Mouse (Mus musculus): ENCODE results near the gene Gm10645. TPM values are rescaled to one million over a fixed set of nuclear protein-coding genes. Genes with fewer than 3 reads are reported as not detected.

Gm10645 gene
- polyA plus RNA-seq, 1 experiment, result 1.6 TPM

DNA sequence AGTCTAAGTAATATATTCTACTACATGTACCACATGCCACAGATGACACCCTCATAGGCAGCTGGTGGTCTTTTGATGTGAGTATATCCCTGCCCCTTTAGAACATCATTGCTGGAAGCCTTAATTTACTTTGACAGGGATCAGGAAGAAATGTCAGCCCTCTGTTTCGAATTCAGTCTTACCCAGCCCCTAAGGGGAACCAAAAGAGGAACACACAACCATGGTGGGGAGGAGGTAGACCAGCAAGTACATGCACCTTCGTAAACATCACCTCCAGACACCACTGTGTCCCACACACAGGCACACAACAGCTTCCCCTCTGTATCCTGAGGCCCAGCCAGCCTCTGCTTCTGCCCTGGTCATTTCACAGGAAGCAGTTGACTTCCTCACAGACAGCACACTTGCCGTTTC is 25.3 kb downstream of the Gm10645 start:
- DNase-seq (ENCODE audit: low read depth), result no peak
- TF ChIP-seq CTCF (IDR thresholded peaks at IDR 0.05; ENCODE audit: borderline replicate concordance, extremely low read depth, insufficient read depth, insufficient read length), result no peak
- TF ChIP-seq POLR2A (IDR thresholded peaks at IDR 0.05; ENCODE audit: borderline replicate concordance, extremely low read depth, insufficient read depth, insufficient read length, poor library complexity, severe bottlenecking), result no peak

DNA sequence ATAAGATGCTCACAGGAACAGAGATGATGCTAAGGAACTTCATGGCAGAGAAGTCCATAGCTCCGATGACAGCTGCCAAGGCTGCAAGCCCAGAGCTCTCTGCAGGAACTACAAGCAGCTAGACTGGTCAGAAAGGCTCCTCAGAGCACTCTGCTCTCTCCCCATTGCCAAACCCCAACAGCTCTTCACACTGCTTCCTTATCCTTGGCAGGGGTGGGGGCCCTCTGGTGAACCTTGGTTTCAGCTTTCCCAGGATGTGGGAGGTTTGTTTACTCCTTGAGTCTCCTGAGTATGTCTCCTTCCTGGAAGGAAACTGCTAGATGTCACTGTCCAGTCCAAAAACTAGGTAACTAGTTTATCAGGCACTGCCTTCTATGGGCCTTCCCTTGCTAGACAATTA is 25.9 kb downstream of the Gm10645 start:
- TF ChIP-seq CTCF (IDR thresholded peaks at IDR 0.05; ENCODE audit: borderline replicate concordance, extremely low read depth, insufficient read depth, insufficient read length) (no peak), POLR2A (IDR thresholded peaks at IDR 0.05; ENCODE audit: borderline replicate concordance, extremely low read depth, insufficient read depth, insufficient read length, poor library complexity, severe bottlenecking) (no peak)
- DNase-seq (ENCODE audit: low read depth), result no peak

DNA sequence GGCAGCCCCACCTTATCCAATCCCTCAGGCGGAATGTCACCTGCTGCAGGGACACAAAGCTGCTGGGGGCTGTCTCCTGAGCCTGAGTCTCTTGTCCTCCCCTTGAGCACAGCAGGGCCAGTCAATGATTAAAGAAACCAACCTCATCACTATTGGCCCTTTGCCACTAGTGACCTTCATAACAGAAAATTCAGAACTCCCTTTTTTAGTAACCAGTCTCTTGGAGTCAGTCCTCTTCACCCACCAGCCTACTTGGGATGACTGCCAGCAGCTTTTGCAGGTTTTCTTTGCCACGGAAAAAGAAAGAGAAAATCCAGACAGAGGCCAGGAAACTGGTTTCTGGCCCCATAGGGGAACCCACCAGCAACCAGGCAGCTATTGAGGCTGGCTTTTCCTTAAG is 30.9 kb downstream of the Gm10645 start:
- DNase-seq (ENCODE audit: low read depth), result peak; percentile 9
- TF ChIP-seq POLR2A (IDR thresholded peaks at IDR 0.05; ENCODE audit: borderline replicate concordance, extremely low read depth, insufficient read depth, insufficient read length, poor library complexity, severe bottlenecking), result no peak
- TF ChIP-seq CTCF (IDR thresholded peaks at IDR 0.05; ENCODE audit: borderline replicate concordance, extremely low read depth, insufficient read depth, insufficient read length), result no peak

Other genes with a start within 250 kb of the Gm10645 start
- gene Tbc1d9, start 818 bp downstream of the Gm10645 start, polyA plus RNA-seq (2012; rRNA removed), result 48.5 and 75.7 TPM in 2 replicates
- gene Ucp1, start 124.2 kb upstream of the Gm10645 start, polyA plus RNA-seq (2012; rRNA removed), result 0.54 and 0.55 TPM in 2 replicates
- 20.3 and 21.8 TPM in 2 replicates for gene Elmod2, start 166.3 kb upstream of the Gm10645 start, polyA plus RNA-seq (2012; rRNA removed)
- gene Mgat4d, start 182.3 kb upstream of the Gm10645 start, polyA plus RNA-seq (2012; rRNA removed), result not detected in 2 replicates
- gene Clgn, start 223.7 kb upstream of the Gm10645 start, polyA plus RNA-seq (2012; rRNA removed), result 5.0 and 7.1 TPM in 2 replicates